Mouse (Mus musculus) midbrain, embryonic 13.5 days (tissue): Measurements from ENCODE around the gene Osbpl5. TPM values are rescaled to one million over a fixed set of nuclear protein-coding genes. Genes with fewer than 3 reads are reported as not detected.
A peak's percentile ranks its signal among the peaks of the same experiment; 100 is the strongest.

ENCODE experiments used
- ATAC-seq: fragments of 200-750 bp; cut with Nextera tagmentation; 2 replicates; pipeline ENCODE4 v1.8.0; 2017; ENCODE audit warnings: mild to moderate bottlenecking, moderate TSS enrichment, moderate library complexity
- H3K27ac ChIP-seq: fragments of 300-500 bp; sonication (generic); 2 replicates; pipeline ENCODE4 v1.5.1; 2015; ENCODE audit warnings: inconsistent platforms, mild to moderate bottlenecking, moderate library complexity
- H3K27me3 ChIP-seq: fragments of 300-500 bp; sonication (generic); 2 replicates; pipeline ENCODE4 v1.6.1; 2015; ENCODE audit warnings: mild to moderate bottlenecking, inconsistent platforms
- H3K36me3 ChIP-seq: fragments of 300-500 bp; sonication (generic); 2 replicates; pipeline ENCODE4 v1.6.1; 2015; ENCODE audit warnings: mild to moderate bottlenecking, inconsistent platforms
- H3K4me1 ChIP-seq: fragments of 300-500 bp; sonication (generic); replicated peaks from 2 replicates; pipeline ENCODE4 v1.6.1; 2015; ENCODE audit warnings: inconsistent platforms
- H3K4me2 ChIP-seq: fragments of 300-500 bp; sonication (generic); replicated peaks from 2 replicates; pipeline ENCODE4 v1.6.1; 2015; ENCODE audit warnings: moderate library complexity, mild to moderate bottlenecking, inconsistent platforms
- H3K4me3 ChIP-seq: fragments of 300-500 bp; sonication (generic); replicated peaks from 2 replicates; pipeline ENCODE4 v1.5.1; 2015; ENCODE audit warnings: mild to moderate bottlenecking, inconsistent platforms
- H3K9ac ChIP-seq: fragments of 300-500 bp; sonication (generic); replicated peaks from 2 replicates; pipeline ENCODE4 v1.6.1; 2015; ENCODE audit warnings: mild to moderate bottlenecking, inconsistent platforms
- H3K9me3 ChIP-seq: fragments of 300-500 bp; sonication (generic); 2 replicates; pipeline ENCODE4 v1.6.1; 2016; ENCODE audit warnings: mild to moderate bottlenecking, inconsistent platforms
- WGBS: fragments of 180-500 bp; shearing (Covaris S2); methylation state at CpG from one replicate; pipeline ENCODE4 v1.1.7; 2015; 5-methylcytosine and 5-hydroxymethylcytosine counted together
- polyA plus RNA-seq: library from polyadenylated mRNA; unstranded; fragments of >200 nt; fragmentation: Nextera tagmentation; extraction: Ambion mirVana; gene quantifications from 2 replicates; pipeline ENCODE4 v1.2.1, GENCODE M21; 2015

Osbpl5 gene
- polyA plus RNA-seq, 1 experiment from 2014 or later = 27.3 TPM

DNA sequence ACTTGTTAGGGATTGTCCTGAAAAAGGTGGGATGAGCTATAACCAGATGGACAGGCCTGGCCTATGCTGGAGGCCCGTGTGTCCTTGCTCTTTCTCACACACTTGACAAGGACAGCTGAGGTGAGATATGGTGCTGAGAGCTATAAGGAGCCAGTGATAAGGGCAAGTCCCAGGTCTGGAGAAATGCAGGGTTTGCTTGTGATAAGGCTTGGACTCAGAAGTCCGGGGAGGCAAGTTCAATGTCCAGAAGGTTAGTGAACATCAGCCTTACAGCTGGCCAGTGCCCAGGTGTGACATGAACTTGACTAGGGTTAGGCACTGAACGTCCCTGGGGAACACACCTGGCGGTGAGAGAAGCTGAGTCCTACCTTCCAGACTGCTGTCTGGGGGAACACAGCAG lies 4.7 kb downstream of the Osbpl5 start:
- Histone ChIP-seq H3K9ac (no peak overlapping the region), H3K36me3 (no peaks in the 10 kb centered on the region), H3K4me3 (no peak overlapping the region), H3K27ac (no peak overlapping the region), H3K4me1 (peaks cover 17% of the 10 kb centered on the region), H3K9me3 (no peaks in the 10 kb centered on the region), H3K27me3 (peaks cover 20% of the 10 kb centered on the region), H3K4me2 (no peak overlapping the region)
- no peak for ATAC-seq
- WGBS = 77% methylated on average over 4 of the region's 4 CpGs

DNA sequence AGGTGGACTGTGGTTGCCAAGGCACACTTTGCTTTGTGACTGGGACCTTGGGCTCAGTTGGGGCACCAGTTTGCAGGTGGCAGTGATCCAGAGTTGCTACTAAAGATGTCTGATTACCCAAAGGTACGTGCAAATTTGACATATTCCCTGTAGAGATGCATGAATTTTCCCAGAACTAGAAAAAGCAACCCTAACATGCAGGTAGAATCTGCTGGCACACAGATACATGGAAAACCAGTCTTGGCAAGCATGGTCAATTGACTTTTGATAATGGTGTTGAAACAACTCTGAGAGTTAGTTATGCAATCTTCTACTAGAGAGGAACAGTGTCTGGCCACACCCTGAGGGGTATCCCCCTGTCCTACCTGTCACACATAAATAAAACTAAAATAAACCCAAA lies 5.4 kb downstream of the Osbpl5 start:
- 67% methylated on average over 1 of the region's 1 CpGs for WGBS
- H3K4me2 ChIP-seq = no peak overlapping the region
- ATAC-seq = no peak
- no peak overlapping the region for H3K9ac ChIP-seq
- no peaks in the 10 kb centered on the region for H3K36me3 ChIP-seq
- peaks cover 10% of the 10 kb centered on the region for H3K4me1 ChIP-seq
- H3K4me3 ChIP-seq = no peak overlapping the region
- no peaks in the 10 kb centered on the region for H3K9me3 ChIP-seq
- H3K27me3 ChIP-seq = peaks cover 19% of the 10 kb centered on the region
- no peak overlapping the region for H3K27ac ChIP-seq

DNA sequence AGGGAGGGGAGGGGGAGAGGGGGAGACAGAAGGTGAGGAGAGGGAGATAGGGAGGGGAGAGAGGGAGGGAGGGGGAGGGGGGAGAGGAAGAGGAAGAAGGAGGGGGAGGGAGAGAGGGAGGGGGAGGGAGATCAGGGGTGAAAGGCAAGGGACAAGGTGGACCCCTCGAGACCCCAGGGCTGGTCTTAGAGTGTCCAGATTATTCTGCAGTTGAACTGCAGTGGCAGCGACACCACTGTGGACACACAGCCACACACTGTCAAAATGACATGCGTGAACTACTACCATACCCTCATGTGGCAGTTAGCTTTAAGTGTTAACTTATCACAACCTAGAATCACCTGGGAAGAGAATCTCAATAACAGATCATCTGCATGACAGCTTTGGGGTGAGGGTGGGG lies 7.7 kb downstream of the Osbpl5 start:
- H3K27me3 ChIP-seq = no peaks in the 10 kb centered on the region
- no peaks in the 10 kb centered on the region for H3K9me3 ChIP-seq
- H3K4me3 ChIP-seq = no peak overlapping the region
- H3K27ac ChIP-seq = no peak overlapping the region
- no peak overlapping the region for H3K4me2 ChIP-seq
- WGBS = 69% methylated on average over 3 of the region's 3 CpGs
- peak; percentile 56; the same call in 1 of the 2 replicates for ATAC-seq
- no peak overlapping the region for H3K9ac ChIP-seq
- peaks cover 9% of the 10 kb centered on the region; the same call in 1 of the 2 replicates for H3K4me1 ChIP-seq
- H3K36me3 ChIP-seq = no peaks in the 10 kb centered on the region

DNA sequence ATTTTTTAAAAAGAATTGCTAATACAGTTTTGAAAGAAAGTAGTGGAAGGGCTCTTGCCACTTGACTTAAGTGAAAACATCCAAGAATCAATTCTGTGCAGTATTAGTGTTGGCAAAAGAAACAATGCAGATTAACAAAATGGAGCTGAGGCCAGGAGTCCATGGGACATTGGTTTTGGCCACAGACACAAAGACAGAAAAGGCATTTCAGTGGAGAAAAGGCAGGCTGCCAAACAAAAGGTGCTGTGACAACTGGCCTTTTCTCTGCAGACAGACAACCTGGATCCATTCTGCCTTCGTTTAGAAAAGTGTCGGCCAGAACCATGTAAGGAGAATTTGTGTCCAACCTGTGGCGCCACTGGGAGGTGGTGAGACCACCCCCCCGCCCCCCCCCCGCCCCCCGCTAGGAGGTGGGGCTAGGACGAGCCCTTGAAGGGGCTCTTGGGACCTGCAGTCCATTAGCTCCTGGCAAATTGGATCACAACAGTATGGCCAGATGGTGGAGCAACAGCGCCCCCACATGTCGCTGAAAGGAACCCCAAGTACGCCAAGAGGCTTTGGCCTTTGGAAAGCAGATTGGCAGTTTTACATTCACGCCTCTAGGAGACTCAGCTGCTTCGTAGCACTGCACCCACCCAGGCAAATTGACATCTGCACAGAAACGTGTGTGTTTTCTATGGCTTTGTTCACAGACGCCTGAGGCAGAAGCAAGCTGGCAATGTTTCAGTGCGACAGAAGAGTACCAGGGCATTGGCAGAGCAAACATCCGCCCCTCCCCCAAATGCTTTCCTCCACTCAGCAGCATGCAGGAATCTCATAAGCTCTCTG lies 8.5 kb downstream of the Osbpl5 start:
- Histone ChIP-seq H3K9me3 (no peaks in the 10 kb centered on the region), H3K4me2 (peak overlapping the region; percentile 47), H3K27me3 (no peaks in the 10 kb centered on the region), H3K4me3 (peak overlapping the region; percentile 23; the same call in 1 of the 2 replicates), H3K9ac (peak overlapping the region; percentile 36; the same call in 1 of the 2 replicates), H3K36me3 (no peaks in the 10 kb centered on the region), H3K27ac (peak overlapping the region; percentile 65), H3K4me1 (peaks cover 9% of the 10 kb centered on the region; the same call in 1 of the 2 replicates)
- ATAC-seq = peak; percentile 90
- 4% methylated on average over 16 of the region's 16 CpGs for WGBS

DNA sequence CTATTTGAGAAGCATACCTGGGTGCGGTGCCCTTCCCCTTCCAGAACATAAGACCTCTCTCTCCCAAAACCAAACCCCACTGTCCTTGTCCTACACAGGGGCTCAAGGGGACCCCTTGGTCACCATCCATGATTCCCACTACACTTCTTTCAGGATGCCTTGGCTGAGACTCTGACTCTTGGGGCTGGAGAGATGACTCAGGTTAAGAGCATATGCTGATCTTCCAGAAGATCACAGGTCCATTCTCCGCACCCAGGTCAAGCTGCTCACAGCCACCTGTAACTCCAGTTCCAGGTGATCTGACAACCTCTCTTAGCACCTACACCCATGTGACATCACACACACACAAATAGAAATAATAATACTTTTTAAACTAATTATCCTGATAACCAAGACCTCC lies 16.1 kb downstream of the Osbpl5 start:
- Histone ChIP-seq H3K4me1 (peaks cover 36% of the 10 kb centered on the region), H3K27ac (peak overlapping the region; percentile 69; the same call in 1 of the 2 replicates), H3K27me3 (peaks cover 7% of the 10 kb centered on the region; the same call in 1 of the 2 replicates), H3K9me3 (no peaks in the 10 kb centered on the region), H3K36me3 (no peaks in the 10 kb centered on the region), H3K4me3 (peak overlapping the region; percentile 80), H3K9ac (peak overlapping the region; percentile 95), H3K4me2 (peak overlapping the region; percentile 88)
- peak; percentile 49; the same call in 1 of the 2 replicates for ATAC-seq
- WGBS = 36% methylated on average over 2 of the region's 2 CpGs

DNA sequence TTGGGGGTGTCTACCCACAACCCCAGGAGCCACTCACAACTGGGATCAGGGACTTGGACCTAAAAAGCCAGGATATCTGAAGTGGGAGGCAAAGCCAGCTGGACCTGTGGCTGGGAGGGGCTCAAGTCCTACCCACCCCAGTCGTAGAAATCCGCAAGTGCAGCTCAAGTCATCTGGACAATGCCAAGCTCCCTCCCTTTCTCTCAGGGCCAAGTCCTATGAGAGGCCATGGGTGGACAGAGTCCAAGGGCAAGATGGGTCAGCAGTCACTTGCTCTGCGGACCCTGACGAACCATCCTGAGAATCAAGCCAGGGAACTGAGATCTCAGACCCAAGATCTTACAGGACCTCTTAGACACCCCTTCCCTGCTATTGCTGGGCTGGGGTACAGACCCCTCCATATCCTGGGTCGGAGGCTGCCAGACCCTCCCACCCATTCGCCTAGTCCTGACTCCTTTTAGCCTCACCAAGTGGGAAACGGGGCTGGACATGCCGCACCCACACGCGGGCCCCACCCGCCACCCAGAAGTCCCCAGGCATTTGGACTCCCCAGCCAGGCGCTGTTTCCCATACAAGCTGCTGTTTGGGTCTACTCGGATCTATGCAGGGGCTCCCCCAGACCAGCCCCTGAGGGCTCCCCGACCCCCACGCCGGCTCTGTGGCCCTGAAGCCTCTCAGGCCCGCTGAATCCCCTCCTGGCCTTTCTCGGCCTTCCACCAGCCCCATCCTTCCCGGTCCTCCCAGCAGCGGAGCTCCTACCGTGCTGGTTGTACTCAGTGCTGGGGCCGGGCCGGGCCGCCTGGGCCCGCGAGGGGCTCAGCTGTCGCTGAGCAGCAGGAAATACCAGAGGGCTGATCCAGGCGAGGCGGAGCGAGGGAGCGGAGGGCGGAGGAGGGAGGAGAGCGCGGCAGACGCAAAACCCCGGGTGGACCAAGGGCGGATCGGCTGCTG lies 17.0 kb downstream of the Osbpl5 start:
- 2% methylated on average over 35 of the region's 38 CpGs for WGBS
- Histone ChIP-seq H3K9ac (peak overlapping the region; percentile 95), H3K27me3 (peaks cover 7% of the 10 kb centered on the region; the same call in 1 of the 2 replicates), H3K27ac (peak overlapping the region; percentile 69), H3K4me1 (peaks cover 36% of the 10 kb centered on the region), H3K4me3 (peak overlapping the region; percentile 80), H3K36me3 (0 out of 2 replicates have a peak, but pooled peaks cover 2% of the 10 kb centered on the region), H3K4me2 (peak overlapping the region; percentile 88), H3K9me3 (no peaks in the 10 kb centered on the region)
- ATAC-seq = peak; percentile 95

DNA sequence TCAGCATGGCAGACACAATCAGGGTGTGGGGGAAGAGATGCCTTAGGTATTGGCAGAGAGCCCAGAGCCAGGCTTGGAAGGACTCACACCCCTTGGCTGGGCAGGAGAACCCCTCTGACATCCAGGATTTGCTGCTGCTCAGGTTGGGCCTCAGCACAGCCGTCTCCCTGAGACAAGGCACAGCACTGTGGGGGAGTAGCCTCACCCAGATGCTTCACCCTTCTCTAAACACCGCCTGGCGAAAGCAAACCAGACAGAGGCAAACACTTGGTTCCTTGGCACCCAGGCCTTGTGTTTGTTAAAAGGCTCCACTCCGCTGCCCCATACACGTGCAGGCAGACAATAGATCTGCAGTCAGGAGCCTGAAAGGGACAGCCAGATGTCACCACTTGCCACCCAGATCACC lies 18.2 kb downstream of the Osbpl5 start:
- no peaks in the 10 kb centered on the region for H3K9me3 ChIP-seq
- WGBS = 27% methylated on average over 5 of the region's 5 CpGs
- H3K4me3 ChIP-seq = peak overlapping the region; percentile 80
- peak overlapping the region; percentile 95 for H3K9ac ChIP-seq
- ATAC-seq = no peak
- H3K4me1 ChIP-seq = peaks cover 36% of the 10 kb centered on the region
- peak overlapping the region; percentile 69 for H3K27ac ChIP-seq
- H3K36me3 ChIP-seq = peaks cover 8% of the 10 kb centered on the region; the same call in 1 of the 2 replicates
- peak overlapping the region; percentile 88 for H3K4me2 ChIP-seq
- peaks cover 7% of the 10 kb centered on the region; the same call in 1 of the 2 replicates for H3K27me3 ChIP-seq

DNA sequence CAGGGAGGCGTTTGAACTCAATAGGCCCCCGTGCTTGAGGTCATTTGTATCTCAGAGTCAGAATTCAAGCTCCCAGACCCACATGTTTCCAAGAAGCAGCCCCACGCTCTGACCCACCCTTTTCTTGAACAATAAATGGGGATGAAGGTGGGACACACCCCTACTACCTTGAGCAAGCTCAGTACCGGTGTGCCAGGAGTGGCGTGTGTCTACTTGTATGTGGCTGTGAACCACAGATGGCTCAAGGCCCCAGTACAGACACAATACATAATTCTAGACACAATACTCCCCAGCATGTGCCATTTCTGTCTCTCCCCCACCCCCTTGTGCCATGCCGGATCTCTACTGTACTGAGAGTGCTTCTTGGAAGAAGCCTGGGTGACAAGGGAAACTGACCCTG lies 18.6 kb downstream of the Osbpl5 start:
- Histone ChIP-seq H3K27me3 (peaks cover 7% of the 10 kb centered on the region; the same call in 1 of the 2 replicates), H3K36me3 (peaks cover 12% of the 10 kb centered on the region; the same call in 1 of the 2 replicates), H3K9me3 (no peaks in the 10 kb centered on the region), H3K9ac (peak overlapping the region; percentile 95), H3K4me1 (peaks cover 36% of the 10 kb centered on the region), H3K4me2 (peak overlapping the region; percentile 88), H3K4me3 (peak overlapping the region; percentile 80), H3K27ac (peak overlapping the region; percentile 69)
- ATAC-seq = no peak
- 77% methylated on average over 6 of the region's 6 CpGs for WGBS

DNA sequence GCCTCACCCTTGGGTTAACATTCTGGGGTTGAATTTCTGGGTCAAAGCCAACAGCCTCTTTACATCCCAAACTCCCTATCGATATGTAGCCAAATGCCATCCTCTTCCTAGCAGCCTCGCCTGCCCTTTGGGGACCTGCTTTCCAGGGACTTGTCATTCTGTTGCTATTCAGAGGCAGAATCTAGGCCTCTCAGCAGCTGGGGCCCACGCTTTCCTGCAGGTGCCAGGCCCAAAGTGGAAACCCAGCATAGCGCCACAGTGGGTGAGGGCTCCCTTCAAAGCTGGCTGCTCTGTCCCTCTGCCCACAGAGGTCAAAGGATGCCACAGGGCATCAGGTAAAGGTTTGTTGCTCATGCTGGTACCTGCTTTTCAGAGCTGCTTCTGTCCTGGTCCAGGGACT lies 23.0 kb downstream of the Osbpl5 start:
- H3K4me2 ChIP-seq = no peak overlapping the region
- H3K9ac ChIP-seq = no peak overlapping the region
- H3K27me3 ChIP-seq = no peaks in the 10 kb centered on the region
- no peaks in the 10 kb centered on the region for H3K9me3 ChIP-seq
- H3K36me3 ChIP-seq = peaks cover 15% of the 10 kb centered on the region; the same call in 1 of the 2 replicates
- H3K4me1 ChIP-seq = peaks cover 18% of the 10 kb centered on the region
- WGBS = 87% methylated on average over 4 of the region's 4 CpGs
- H3K4me3 ChIP-seq = no peak overlapping the region
- no peak for ATAC-seq
- H3K27ac ChIP-seq = no peak overlapping the region

DNA sequence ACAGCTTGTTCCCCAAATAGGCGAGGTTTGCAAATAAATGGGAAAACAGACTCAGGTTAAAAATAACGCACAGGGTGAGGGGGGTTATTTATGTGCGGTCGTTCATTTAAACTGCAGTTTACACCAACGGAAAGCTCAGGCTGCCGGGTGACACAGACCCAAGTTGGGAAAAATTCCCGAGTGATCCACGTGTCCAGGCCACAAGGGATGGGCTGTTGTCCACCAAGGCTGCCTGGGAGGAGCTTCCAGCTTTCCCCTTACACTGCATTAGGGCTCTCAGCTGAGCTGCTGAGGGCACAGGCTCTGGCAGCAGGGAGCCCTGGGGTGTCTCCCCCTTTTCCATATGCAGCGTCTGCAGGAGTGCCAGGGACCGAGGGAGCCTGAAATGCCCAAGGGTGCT lies 26.9 kb downstream of the Osbpl5 start:
- H3K9ac ChIP-seq = no peak overlapping the region
- peaks cover 4% of the 10 kb centered on the region; the same call in 1 of the 2 replicates for H3K4me1 ChIP-seq
- no peaks in the 10 kb centered on the region for H3K9me3 ChIP-seq
- H3K4me2 ChIP-seq = no peak overlapping the region
- peaks cover 14% of the 10 kb centered on the region; the same call in 1 of the 2 replicates for H3K36me3 ChIP-seq
- ATAC-seq = no peak
- no peak overlapping the region for H3K27ac ChIP-seq
- 85% methylated on average over 10 of the region's 10 CpGs for WGBS
- no peak overlapping the region for H3K4me3 ChIP-seq
- no peaks in the 10 kb centered on the region for H3K27me3 ChIP-seq

DNA sequence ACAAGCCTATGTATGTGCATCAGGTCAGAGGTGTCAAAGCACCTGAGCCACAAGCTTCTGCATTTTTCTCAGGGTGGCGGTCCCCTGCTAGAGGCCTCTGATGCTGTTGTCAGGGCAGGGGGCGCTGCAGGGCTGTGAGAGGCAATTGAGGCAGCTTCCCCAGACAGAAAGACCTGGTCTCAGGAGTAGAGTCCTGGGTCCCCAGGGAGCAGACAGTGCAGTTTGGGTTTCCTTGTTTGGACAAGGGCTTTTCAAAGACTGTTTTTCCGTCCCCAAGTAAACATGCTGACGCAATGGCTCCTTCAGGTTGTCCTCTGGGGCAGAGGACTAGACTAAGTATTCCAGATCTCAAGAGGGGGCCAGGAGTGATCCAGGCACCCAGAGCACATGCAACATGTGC lies 30.4 kb downstream of the Osbpl5 start:
- H3K4me2 ChIP-seq = no peak overlapping the region
- H3K27ac ChIP-seq = no peak overlapping the region
- no peaks in the 10 kb centered on the region for H3K27me3 ChIP-seq
- no peaks in the 10 kb centered on the region for H3K36me3 ChIP-seq
- 76% methylated on average over 4 of the region's 4 CpGs for WGBS
- no peak for ATAC-seq
- H3K9ac ChIP-seq = no peak overlapping the region
- no peaks in the 10 kb centered on the region for H3K9me3 ChIP-seq
- H3K4me3 ChIP-seq = no peak overlapping the region
- peaks cover 4% of the 10 kb centered on the region; the same call in 1 of the 2 replicates for H3K4me1 ChIP-seq
